Mouse (Mus musculus) embryonic facial prominence, embryonic 10.5 days (tissue): ENCODE measurements around the gene Fastkd2. TPM values are rescaled to one million over a fixed set of nuclear protein-coding genes. Genes with fewer than 3 reads are reported as not detected.

Experiments used
- DNase-seq: peaks from one replicate; pipeline ENCODE4 v3.0.0-alpha.2; 2017; ENCODE audit warnings: low spot score
- H3K27ac ChIP-seq: fragments of 300-500 bp; sonication (generic); replicated peaks from 2 replicates; pipeline ENCODE4 v1.5.1; 2016; ENCODE audit warnings: mild to moderate bottlenecking
- H3K27me3 ChIP-seq: fragments of 300-500 bp; sonication (generic); replicated peaks from 2 replicates; pipeline ENCODE4 v1.6.1; 2016; ENCODE audit warnings: low read depth, mild to moderate bottlenecking; ENCODE audit not compliant: poor library complexity, severe bottlenecking
- H3K36me3 ChIP-seq: fragments of 300-500 bp; sonication (generic); replicated peaks from 2 replicates; pipeline ENCODE4 v1.6.1; 2016; ENCODE audit warnings: mild to moderate bottlenecking, moderate library complexity
- H3K4me1 ChIP-seq: fragments of 300-500 bp; sonication (generic); 2 replicates; pipeline ENCODE4 v1.6.1; 2016
- H3K4me3 ChIP-seq: fragments of 300-500 bp; sonication (generic); 2 replicates; pipeline ENCODE4 v1.5.1; 2016; ENCODE audit warnings: mild to moderate bottlenecking, moderate library complexity
- H3K9me3 ChIP-seq: fragments of 300-500 bp; sonication (generic); 2 replicates; pipeline ENCODE4 v1.6.1; 2016; ENCODE audit warnings: mild to moderate bottlenecking
- WGBS: fragments of 180-500 bp; shearing (Covaris S2); methylation state at CpG from one replicate; pipeline ENCODE4 v1.1.7; 2016; 5-methylcytosine and 5-hydroxymethylcytosine counted together
- polyA plus RNA-seq: library from polyadenylated mRNA; unstranded; fragments of >200 nt; fragmentation: Nextera tagmentation; extraction: Ambion mirVana; gene quantifications from 2 replicates; pipeline ENCODE4 v1.2.1, GENCODE M21; 2016

Fastkd2 gene
- polyA plus RNA-seq, 1 experiment from 2014 or later, result 72.4 TPM

- 94% methylated on average over 7 of the region's 7 CpGs for WGBS
- DNase-seq, result no peak
- H3K36me3 ChIP-seq, result no peaks in the 10 kb centered on the region
- H3K4me3 ChIP-seq, result no peak overlapping the region
- no peaks in the 10 kb centered on the region for H3K27me3 ChIP-seq
- H3K9me3 ChIP-seq, result no peaks in the 10 kb centered on the region
- peaks cover 26% of the 10 kb centered on the region for H3K4me1 ChIP-seq
- no peak overlapping the region for H3K27ac ChIP-seq
Observed at GRCm38 (mm10) chr1:63770309-63770708, 39.9 kb downstream of the Fastkd2 start.

GRCm38 (mm10) chr1:63776396-63776795 lies 46.0 kb downstream of the Fastkd2 start:
- Histone ChIP-seq H3K4me3 (no peak overlapping the region), H3K9me3 (no peaks in the 10 kb centered on the region), H3K27me3 (no peaks in the 10 kb centered on the region), H3K4me1 (peaks cover 6% of the 10 kb centered on the region), H3K27ac (no peak overlapping the region), H3K36me3 (no peaks in the 10 kb centered on the region)
- DNase-seq, result no peak
- WGBS, result 75% methylated on average over 1 of the region's 1 CpGs

GRCm38 (mm10) chr1:63776902-63777630 lies 46.7 kb downstream of the Fastkd2 start:
- DNase-seq, result no peak
- Histone ChIP-seq H3K27me3 (no peaks in the 10 kb centered on the region), H3K36me3 (no peaks in the 10 kb centered on the region), H3K4me1 (peaks cover 6% of the 10 kb centered on the region), H3K9me3 (no peaks in the 10 kb centered on the region), H3K4me3 (no peak overlapping the region), H3K27ac (peak overlapping the region; percentile 30; the same call in 1 of the 2 replicates)
- WGBS, result 53% methylated on average over 4 of the region's 4 CpGs

DNA sequence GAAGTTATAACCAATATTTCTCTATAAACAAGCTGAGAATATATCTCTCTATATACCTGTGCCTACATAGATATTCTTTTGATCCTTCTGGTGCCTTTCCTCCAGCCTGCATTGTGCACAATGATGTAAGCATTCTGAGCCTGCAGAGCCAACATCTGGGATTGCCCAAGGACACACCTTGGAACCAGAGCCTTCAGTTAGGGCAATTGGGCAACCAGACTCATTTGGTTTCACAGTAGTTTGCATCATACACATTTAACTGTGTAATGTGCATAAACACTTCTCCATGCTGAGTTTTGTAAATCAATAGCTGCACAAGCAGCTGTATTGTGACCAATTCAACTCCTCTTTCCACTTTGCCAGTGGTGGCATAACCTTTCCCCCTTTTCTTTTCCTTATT lies 63.9 kb downstream of the Fastkd2 start:
- Histone ChIP-seq H3K4me3 (no peak overlapping the region), H3K4me1 (no peaks in the 10 kb centered on the region), H3K9me3 (no peaks in the 10 kb centered on the region), H3K27ac (no peak overlapping the region), H3K27me3 (no peaks in the 10 kb centered on the region), H3K36me3 (no peaks in the 10 kb centered on the region)
- DNase-seq, result no peak

Other genes starting within 250 kb of the Fastkd2 start
- not detected in 2 replicates for gene Gm39653, start 114.6 kb upstream of the Fastkd2 start, polyA plus RNA-seq
- gene Dytn, start 43.7 kb upstream of the Fastkd2 start, polyA plus RNA-seq, result 0.05 TPM in 1 of 2 replicates, not detected in the other
- 0.11 and 0.28 TPM in 2 replicates for gene Mdh1b, start 296 bp upstream of the Fastkd2 start, polyA plus RNA-seq
- gene 4933402D24Rik, start 38.7 kb downstream of the Fastkd2 start, polyA plus RNA-seq, result 0.27 and 0.33 TPM in 2 replicates